Mouse (Mus musculus): ENCODE data around the gene Pld1.

Gene Pld1

DNA sequence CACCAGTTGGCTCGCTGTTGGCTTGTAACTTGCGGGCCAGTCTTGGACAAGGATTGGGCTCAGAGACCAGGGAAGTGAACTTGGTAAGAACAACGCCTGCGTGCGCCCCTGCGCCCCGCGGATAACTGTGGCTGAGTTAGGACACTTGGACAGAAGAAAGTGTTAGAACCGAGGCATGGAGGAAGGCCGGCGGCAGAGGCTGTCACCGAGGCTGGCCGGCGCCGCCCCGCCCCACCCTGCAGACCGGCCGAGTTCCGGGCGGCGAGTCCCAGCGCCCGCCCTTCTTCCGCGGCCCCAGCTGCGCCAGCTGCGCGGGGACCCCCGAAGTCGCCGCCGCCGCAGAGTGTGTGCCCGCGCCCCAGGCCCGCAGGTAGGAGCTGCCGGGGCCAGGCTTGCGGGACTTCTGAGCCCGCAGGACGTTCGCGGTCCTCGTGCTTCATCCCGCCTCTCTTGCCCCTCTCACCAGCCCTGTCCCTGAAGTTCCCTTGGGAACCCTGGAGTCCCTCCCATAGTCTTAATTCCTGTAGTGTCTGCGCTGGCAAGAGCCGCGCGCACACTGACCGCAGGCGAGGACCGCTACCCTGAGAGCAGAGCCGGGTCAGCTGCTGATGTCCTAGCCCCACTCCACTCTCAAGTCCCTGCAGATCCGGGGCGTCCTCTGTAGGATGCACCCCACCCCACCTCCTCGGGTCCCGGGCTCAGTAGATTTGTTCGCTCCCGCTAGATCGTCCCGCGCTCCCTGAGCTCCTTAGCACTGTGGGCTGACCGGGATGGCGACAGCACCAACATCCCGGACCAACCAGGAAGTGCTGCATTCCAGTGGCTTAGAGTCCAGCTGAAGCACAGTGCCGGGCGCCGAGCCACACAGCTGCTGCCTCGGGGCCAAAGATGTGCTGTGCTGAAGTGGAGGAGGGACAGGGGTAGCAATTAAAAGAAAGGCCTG, at the start of gene Pld1:
Gene Pld1, plus strand, starts transcription at position 315 of the 943 bp plus-strand sequence.
- peak; percentile 68 for DNase-seq (ENCODE audit: low spot score)

- DNase-seq (ENCODE audit: low spot score), result no peak
These were observed 42.1 kb upstream of the Pld1 start, which contains the start of gene Tmem212 for GRCm38 (mm10) chr3:27896318-27896892. TSS of gene Tmem212 (minus strand) at chr3:27896368.

DNA sequence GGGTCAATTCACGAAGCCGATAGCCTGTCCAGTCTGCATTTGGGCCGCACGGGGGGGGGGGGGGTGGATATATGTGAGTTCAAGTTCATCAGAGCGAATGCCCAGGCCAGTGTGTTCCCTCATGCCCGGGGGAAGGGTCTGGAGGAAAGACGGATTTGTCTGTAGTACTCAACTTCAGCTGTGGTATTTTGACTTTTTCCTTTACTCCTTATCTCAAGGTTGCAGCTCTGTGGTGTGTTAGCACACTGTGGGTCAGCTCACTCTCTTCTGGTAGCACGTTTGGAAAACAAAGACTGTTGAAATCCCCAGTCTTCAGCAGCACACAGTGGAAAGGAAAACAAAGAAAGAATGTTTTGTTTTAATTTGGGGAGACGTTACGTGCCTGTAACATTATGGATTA, 40.3 kb upstream of the Pld1 start:
- DNase-seq (ENCODE audit: low spot score), result no peak

DNA sequence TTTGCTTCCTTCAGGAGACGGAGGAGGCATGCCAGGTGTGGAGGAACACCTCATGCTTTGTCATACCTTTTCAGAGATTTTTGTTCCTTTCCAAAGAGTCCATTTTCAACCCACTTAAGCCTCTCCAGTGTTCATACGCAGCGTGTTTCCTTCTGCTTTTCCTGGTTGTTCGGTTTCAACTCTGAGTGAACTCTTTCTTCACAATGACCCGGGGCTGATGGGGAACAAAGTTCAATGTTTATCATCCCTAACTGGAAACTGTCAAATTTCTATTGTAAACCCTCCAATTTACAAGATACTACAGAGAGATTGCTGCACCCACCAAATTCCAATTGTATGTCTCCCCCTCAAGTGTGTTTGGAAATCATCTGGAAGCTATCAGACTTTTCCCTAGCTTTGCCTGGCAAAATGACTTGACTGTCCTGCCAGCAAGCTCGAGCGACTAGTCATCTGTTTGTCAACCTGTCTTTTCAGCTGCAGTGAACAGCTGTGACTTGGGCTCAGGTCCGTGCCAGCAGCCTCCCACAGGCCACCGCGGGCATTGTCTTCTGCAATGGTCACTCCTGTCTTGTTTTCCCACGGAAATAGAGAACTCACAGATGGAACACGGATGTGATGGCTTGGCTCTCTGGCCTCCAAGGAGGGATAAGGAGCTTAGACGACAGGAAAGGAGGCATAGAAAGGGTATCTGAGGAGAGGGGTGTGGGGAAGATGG, 39.3 kb upstream of the Pld1 start:
- peak; percentile 18 for DNase-seq (ENCODE audit: low spot score)

DNA sequence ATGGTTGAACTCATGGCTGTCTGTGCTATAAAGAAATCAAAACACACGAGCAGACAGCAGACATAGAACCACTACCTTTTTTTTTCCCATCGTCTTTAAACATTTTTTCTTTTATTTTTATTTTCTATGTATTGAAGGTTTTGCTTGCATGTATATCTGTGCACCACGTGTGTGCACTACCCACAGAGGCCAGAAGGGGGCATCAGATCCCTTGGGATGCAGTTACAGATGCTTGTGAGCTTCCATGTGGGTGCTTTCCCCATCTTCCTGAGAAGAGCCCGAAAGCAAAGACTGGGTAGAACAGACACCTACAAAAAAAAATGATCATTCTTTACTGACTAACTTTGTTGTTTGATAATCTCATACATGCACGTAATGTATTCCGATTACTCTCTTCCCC, 36.6 kb upstream of the Pld1 start:
- no peak for DNase-seq (ENCODE audit: low spot score)

- no peak for DNase-seq (ENCODE audit: low spot score)
These were observed 33.7 kb upstream of the Pld1 start for GRCm38 (mm10) chr3:27904659-27905330.

- DNase-seq (ENCODE audit: low spot score), result no peak
These were observed 31.8 kb upstream of the Pld1 start for GRCm38 (mm10) chr3:27906647-27907209.

- DNase-seq (ENCODE audit: low spot score), result no peak
These were observed 31.2 kb upstream of the Pld1 start for GRCm38 (mm10) chr3:27907301-27907700.

GRCm38 (mm10) chr3:27908316-27908715, 30.2 kb upstream of the Pld1 start:
- DNase-seq (ENCODE audit: low spot score), result no peak

GRCm38 (mm10) chr3:27909016-27909415, 29.5 kb upstream of the Pld1 start:
- no peak for DNase-seq (ENCODE audit: low spot score)

- no peak for DNase-seq (ENCODE audit: low spot score)
These were observed 19.6 kb upstream of the Pld1 start for GRCm38 (mm10) chr3:27918656-27919436.

DNA sequence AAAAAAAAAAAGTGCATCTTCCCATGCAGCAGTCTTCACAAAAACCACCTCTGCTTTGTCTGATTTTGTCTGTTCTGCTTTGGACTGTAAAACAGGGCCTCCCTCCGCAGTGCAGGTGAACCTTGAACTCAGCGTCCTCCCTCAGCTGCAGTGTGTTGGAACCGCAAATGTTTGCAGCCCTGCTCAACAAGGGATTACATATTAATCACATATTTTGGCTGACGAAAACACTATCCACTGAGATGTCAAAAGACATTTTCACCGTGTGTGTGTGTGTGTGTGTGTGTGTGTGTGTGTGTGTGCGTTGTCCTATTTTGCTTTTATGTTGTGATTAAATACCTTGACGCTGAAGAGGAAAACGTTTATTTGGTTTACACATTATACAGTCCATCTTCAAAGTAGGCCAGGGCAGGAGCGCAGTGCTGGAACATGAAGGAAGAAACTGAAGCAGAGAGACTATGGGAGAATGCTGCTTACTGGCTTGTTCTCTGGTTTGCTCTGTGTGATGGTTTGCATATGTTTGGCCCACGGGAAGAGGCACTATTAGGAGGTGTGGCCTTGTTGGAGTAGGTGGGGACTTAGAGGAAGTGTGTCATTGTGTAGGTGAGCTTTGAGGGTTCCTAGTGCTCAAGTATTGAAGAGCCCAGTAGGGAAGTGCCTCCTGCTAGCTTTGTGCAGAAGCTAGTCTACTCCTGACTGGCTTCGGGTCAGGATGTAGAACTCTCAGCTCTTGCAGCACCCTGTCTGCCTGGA, 17.1 kb upstream of the Pld1 start:
- no peak for DNase-seq (ENCODE audit: low spot score)

GRCm38 (mm10) chr3:27924037-27924436, 14.5 kb upstream of the Pld1 start:
- DNase-seq (ENCODE audit: low spot score), result no peak

- DNase-seq (ENCODE audit: low spot score), result no peak
These were observed 9.3 kb upstream of the Pld1 start for GRCm38 (mm10) chr3:27929219-27929618.

DNA sequence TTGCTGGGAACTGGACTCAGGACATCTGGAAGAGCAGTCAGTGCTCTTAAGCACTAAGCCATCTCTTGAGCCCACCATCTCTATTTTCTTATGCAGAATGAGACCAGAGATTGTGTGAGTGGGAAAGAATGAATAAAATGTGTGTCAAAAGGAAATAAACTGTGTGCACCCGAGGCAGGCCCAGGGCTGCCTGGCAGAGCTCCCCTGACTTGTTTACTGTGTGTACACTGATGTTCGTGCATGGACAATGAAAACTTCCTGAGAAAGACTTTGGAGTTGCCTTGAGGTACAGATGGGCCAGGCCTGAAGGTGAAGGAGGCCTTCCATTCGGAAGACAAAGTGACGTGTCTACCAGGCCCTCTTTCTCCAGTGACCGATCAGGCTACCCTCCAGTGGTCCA, 6.1 kb upstream of the Pld1 start:
- DNase-seq (ENCODE audit: low spot score), result no peak

GRCm38 (mm10) chr3:27935644-27936043, 2.9 kb upstream of the Pld1 start:
- DNase-seq (ENCODE audit: low spot score), result no peak

DNA sequence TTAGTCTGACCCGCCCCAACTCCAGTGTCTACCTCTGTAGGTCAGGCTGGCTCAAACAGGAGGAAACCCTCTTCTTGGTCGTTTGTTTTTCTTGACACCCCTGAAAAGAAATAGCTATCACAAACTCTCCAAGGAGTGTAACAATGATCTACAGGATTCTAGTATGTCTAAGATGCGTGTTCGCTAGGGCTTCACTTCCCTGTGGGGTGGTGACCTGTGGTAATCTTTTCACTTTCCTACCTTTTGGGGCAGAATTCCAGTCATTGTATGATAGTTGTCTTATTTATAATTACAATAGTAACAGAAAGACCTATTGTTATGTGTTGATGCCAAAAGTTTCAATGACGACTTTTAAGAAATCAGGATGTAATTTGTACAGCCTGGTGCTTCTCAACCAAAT, 1.8 kb upstream of the Pld1 start:
- DNase-seq (ENCODE audit: low spot score), result no peak

DNA sequence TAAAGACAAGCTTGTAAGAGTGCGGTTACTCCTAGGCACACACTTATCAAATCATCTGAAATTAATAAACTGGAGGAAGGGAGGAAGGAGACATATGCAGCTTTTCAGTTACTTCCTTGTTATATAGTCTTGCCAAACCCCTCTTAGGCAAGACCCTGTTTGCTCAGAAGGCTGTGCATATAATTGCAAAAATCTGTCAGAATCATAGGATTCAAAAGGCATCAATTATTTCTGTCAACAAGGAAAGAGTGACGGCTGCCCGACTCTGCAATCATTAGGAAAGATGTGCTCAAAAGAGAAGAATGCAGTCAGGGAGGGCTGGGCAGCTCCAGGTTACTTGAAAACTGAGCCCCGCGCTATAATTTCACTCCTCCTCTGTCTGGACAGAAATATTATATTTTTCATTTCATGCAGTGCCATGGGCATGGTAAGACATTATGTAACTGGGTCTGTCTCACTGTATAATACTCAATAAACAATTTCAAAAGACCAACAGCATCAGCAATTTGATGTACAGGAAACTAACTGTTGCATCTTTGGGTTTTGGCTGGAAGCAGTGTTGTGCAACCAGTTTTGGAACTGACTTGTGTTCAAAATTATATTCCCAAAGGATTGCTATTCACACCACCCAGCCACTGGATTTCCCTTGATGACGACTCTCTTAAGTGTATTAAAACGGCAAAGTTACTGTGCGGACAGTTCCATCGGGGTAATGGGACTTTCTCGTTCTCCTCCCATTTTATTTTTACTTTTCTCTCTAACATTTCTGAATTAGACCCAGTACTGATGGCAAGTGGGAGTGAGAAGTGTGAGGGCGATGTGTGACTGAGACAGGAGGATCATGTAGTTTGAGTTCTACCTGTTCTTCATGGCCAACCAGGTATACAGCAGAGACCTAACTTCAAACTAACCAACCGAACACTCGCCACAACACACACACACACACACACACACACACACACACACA, 1.1 kb upstream of the Pld1 start:
- no peak for DNase-seq (ENCODE audit: low spot score)

DNA sequence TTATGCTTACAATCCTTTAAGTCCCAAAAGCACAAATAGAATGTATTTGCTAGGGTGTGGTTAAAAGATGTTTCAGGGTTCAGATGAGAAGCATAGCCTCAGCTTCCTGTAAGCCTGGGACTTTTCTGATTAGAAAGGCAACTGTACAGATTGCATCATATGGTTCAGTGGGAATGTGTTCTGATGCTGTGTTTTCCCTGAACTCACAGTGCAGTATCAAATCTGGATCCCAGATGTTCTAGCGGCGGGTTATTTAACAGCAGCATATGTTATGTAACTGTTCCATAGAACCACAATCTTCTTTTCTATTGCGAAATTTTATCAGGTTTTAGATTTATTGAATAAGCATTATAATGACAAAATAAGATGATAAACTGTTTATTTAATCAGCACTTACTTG, 3.1 kb downstream of the Pld1 start:
- DNase-seq (ENCODE audit: low spot score), result peak; percentile 14

All from embryo, embryonic 10.5 days (tissue).